Mouse (Mus musculus): ENCODE results near the gene Iglon5. TPM values are rescaled to one million over a fixed set of nuclear protein-coding genes. Genes with fewer than 3 reads are reported as not detected.

Gene Iglon5
- polyA plus RNA-seq, 1 experiment from 2014 or later = not detected

- peaks cover 42% of the 10 kb centered on the region for H3K4me1 ChIP-seq (ENCODE audit: insufficient read depth)
- ATAC-seq = no peak
- H3K4me3 ChIP-seq (ENCODE audit: low read depth, low read length) = no peak overlapping the region
- no peak overlapping the region for H3K4me2 ChIP-seq (ENCODE audit: low read depth, low read length)
- H3K36me3 ChIP-seq (replicated peaks; ENCODE audit: insufficient read depth, low read length) = peaks cover 13% of the 10 kb centered on the region
- no peak for TF ChIP-seq CTCF (IDR thresholded peaks at IDR 0.05; ENCODE audit: low read depth)
- no peak for TF ChIP-seq EP300 (IDR thresholded peaks at IDR 0.05; ENCODE audit: low read depth)
- WGBS (ENCODE audit: insufficient replicate concordance) = 71% methylated on average over 2 of the region's 3 CpGs
- no peaks in the 10 kb centered on the region for H3K27me3 ChIP-seq (ENCODE audit: insufficient read depth, low read length)
- no peak overlapping the region for H3K27ac ChIP-seq (ENCODE audit: low read depth)
- no peaks in the 10 kb centered on the region for H3K9me3 ChIP-seq (ENCODE audit: low read length)
- no peak overlapping the region for H3K9ac ChIP-seq (replicated peaks)
- DNase-seq = no peak
These were observed 41.6 kb downstream of the Iglon5 start for GRCm38 (mm10) chr7:43448246-43448645.

DNA sequence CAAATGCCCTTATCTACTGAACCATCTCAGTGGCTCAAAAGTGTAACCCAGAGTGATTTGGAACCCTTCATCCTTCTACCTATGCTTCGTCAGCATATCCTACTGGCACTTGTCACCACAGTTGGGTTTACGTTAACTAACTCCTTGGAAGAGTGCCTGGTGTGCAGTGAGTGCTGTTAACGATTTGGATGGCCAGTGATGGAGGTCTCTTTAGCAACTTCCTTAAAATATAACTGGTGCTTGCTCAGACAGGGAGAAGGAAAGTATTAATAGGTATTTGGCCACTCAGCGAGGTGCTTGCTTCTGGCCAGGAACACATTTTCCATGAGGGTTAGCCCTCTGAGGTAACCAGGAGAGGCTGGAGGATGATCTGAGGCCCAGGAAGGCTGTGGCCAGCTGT is 42.1 kb downstream of the Iglon5 start:
- no peak overlapping the region for H3K27ac ChIP-seq (ENCODE audit: low read depth)
- WGBS (ENCODE audit: insufficient replicate concordance) = 56% methylated on average over 4 of the region's 4 CpGs

DNA sequence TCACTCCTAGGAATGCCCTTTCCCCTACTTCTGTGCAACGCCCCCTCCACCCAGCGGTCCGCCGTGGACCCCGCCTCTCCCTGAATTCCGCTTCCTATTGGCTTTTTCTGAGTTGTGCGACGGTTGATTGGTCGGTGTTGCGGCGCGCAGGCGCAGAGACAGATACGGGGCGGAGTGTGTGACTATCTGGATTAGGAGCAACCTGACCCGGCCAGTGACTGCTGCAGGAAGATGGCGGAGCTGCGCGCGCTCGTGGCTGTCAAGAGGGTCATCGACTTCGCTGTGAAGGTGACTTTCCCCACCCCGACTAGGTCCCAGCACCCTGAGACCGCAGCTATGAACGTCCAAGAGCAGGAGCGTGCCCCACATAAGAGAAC is 46.0 kb downstream of the Iglon5 start, which contains the start of the genes Etfb and Gm45233:
Gene Etfb (plus strand): TSS at position 167 of the 377 bp plus-strand sequence.
Gene Gm45233 (plus strand): TSS at position 212 of the 377 bp plus-strand sequence.
- H3K36me3 ChIP-seq (replicated peaks; ENCODE audit: insufficient read depth, low read length) = 0 out of 2 replicates have a peak, but pooled peaks cover 2% of the 10 kb centered on the region
- peak within 1 kb of the TSS; percentile 64 for H3K4me3 ChIP-seq (ENCODE audit: low read depth, low read length)
- peak; percentile 93 for DNase-seq
- peak within 1 kb of the TSS; percentile 79 for H3K9ac ChIP-seq (replicated peaks)
- no peaks in the 10 kb centered on the region for H3K27me3 ChIP-seq (ENCODE audit: insufficient read depth, low read length)
- no peaks in the 10 kb centered on the region for H3K9me3 ChIP-seq (ENCODE audit: low read length)
- peaks cover 69% of the 10 kb centered on the region for H3K4me1 ChIP-seq (ENCODE audit: insufficient read depth)
- WGBS (ENCODE audit: insufficient replicate concordance) = 3% methylated on average over 27 of the region's 27 CpGs
- H3K27ac ChIP-seq (ENCODE audit: low read depth) = peak within 1 kb of the TSS; percentile 98
- peak; percentile 96 for ATAC-seq
- no peak for TF ChIP-seq CTCF (IDR thresholded peaks at IDR 0.05; ENCODE audit: low read depth)
- TF ChIP-seq EP300 (IDR thresholded peaks at IDR 0.05; ENCODE audit: low read depth) = peak; percentile 40; the same call in 1 of the 2 replicates
- peak within 1 kb of the TSS; percentile 95 for H3K4me2 ChIP-seq (ENCODE audit: low read depth, low read length)

More for the DNA sequence above, 42.1 kb downstream of the Iglon5 start:
- ATAC-seq (no peak), DNase-seq (no peak)
- Histone ChIP-seq H3K4me3 (ENCODE audit: low read depth, low read length) (no peak overlapping the region), H3K4me2 (ENCODE audit: low read depth, low read length) (no peak overlapping the region), H3K4me1 (ENCODE audit: insufficient read depth) (peaks cover 45% of the 10 kb centered on the region), H3K9ac (replicated peaks) (no peak overlapping the region), H3K27me3 (ENCODE audit: insufficient read depth, low read length) (no peaks in the 10 kb centered on the region), H3K9me3 (ENCODE audit: low read length) (no peaks in the 10 kb centered on the region), H3K36me3 (replicated peaks; ENCODE audit: insufficient read depth, low read length) (peaks cover 8% of the 10 kb centered on the region)
- TF ChIP-seq EP300 (IDR thresholded peaks at IDR 0.05; ENCODE audit: low read depth) = no peak
- no peak for TF ChIP-seq CTCF (IDR thresholded peaks at IDR 0.05; ENCODE audit: low read depth)

- Histone ChIP-seq H3K4me2 (ENCODE audit: low read depth, low read length) (peak overlapping the region; percentile 95), H3K36me3 (replicated peaks; ENCODE audit: insufficient read depth, low read length) (0 out of 2 replicates have a peak, but pooled peaks cover 2% of the 10 kb centered on the region), H3K4me3 (ENCODE audit: low read depth, low read length) (peak overlapping the region; percentile 64), H3K27me3 (ENCODE audit: insufficient read depth, low read length) (no peaks in the 10 kb centered on the region), H3K4me1 (ENCODE audit: insufficient read depth) (peaks cover 69% of the 10 kb centered on the region), H3K27ac (ENCODE audit: low read depth) (peak overlapping the region; percentile 98), H3K9ac (replicated peaks) (peak overlapping the region; percentile 79), H3K9me3 (ENCODE audit: low read length) (no peaks in the 10 kb centered on the region)
- TF ChIP-seq EP300 (IDR thresholded peaks at IDR 0.05; ENCODE audit: low read depth) (no peak), CTCF (IDR thresholded peaks at IDR 0.05; ENCODE audit: low read depth) (no peak)
- WGBS (ENCODE audit: insufficient replicate concordance) = under 1% methylated on average over 36 of the region's 36 CpGs
- ATAC-seq = peak; percentile 86
- peak; percentile 83 for DNase-seq
These were observed 46.6 kb downstream of the Iglon5 start for GRCm38 (mm10) chr7:43443126-43443916.

DNA sequence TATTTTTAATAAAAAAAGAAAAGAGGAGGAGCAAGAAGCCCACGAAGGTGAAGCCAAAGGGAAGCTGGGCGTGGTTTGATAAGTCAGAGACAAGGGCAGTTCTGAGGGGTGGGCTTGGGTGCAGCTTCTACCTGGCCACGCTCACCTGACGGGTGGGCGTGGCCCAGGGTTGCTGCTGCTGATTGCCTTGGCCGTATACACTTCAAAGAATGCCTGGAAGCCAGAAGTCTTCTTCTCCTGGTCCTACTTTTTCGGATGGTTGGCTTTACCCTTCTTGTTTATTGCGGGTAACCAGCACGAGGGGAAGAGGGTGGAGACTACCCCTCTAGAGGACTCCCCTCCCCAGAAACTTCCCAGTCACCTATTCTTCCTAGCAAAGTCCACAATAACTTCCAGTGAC is 47.2 kb downstream of the Iglon5 start:
- DNase-seq (no peak), ATAC-seq (no peak)
- no peaks in the 10 kb centered on the region for H3K9me3 ChIP-seq (ENCODE audit: low read length)
- peak overlapping the region; percentile 95 for H3K4me2 ChIP-seq (ENCODE audit: low read depth, low read length)
- H3K27me3 ChIP-seq (ENCODE audit: insufficient read depth, low read length) = no peaks in the 10 kb centered on the region
- 7% methylated on average over 9 of the region's 9 CpGs for WGBS (ENCODE audit: insufficient replicate concordance)
- H3K4me3 ChIP-seq (ENCODE audit: low read depth, low read length) = peak overlapping the region; percentile 64
- peak overlapping the region; percentile 79 for H3K9ac ChIP-seq (replicated peaks)
- no peak for TF ChIP-seq CTCF (IDR thresholded peaks at IDR 0.05; ENCODE audit: low read depth)
- no peak for TF ChIP-seq EP300 (IDR thresholded peaks at IDR 0.05; ENCODE audit: low read depth)
- H3K27ac ChIP-seq (ENCODE audit: low read depth) = peak overlapping the region; percentile 98
- H3K4me1 ChIP-seq (ENCODE audit: insufficient read depth) = peaks cover 64% of the 10 kb centered on the region
- 0 out of 2 replicates have a peak, but pooled peaks cover 2% of the 10 kb centered on the region for H3K36me3 ChIP-seq (replicated peaks; ENCODE audit: insufficient read depth, low read length)

DNA sequence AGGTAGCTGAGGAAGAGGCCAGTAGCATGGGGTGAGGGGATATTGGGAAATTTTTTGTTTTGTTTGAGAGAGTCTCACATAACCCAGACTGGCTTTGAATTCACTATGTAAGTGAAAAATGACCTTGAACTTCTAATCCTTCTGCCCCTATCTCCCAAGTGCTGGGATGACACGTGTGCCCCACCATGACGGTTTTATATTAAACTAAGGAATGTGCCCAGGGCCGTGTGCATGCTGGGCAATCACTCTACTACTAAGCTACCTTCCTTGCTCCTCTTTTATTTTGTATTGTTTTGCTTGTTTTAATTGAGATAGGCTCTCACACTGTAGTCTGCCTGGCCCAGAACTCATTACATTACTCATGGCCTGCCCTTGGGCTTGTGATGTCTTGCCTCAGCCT is 48.8 kb downstream of the Iglon5 start:
- peak overlapping the region; percentile 18; the same call in 1 of the 2 replicates for H3K27ac ChIP-seq (ENCODE audit: low read depth)
- H3K4me3 ChIP-seq (ENCODE audit: low read depth, low read length) = no peak overlapping the region
- TF ChIP-seq CTCF (IDR thresholded peaks at IDR 0.05; ENCODE audit: low read depth) (no peak), EP300 (IDR thresholded peaks at IDR 0.05; ENCODE audit: low read depth) (no peak)
- no peaks in the 10 kb centered on the region for H3K27me3 ChIP-seq (ENCODE audit: insufficient read depth, low read length)
- ATAC-seq = no peak
- no peak overlapping the region; the same call in 1 of the 2 replicates for H3K9ac ChIP-seq (replicated peaks)
- no peaks in the 10 kb centered on the region for H3K36me3 ChIP-seq (replicated peaks; ENCODE audit: insufficient read depth, low read length)
- DNase-seq = no peak
- peaks cover 52% of the 10 kb centered on the region for H3K4me1 ChIP-seq (ENCODE audit: insufficient read depth)
- no peaks in the 10 kb centered on the region for H3K9me3 ChIP-seq (ENCODE audit: low read length)
- WGBS (ENCODE audit: insufficient replicate concordance) = 67% methylated on average over 3 of the region's 3 CpGs
- H3K4me2 ChIP-seq (ENCODE audit: low read depth, low read length) = peak overlapping the region; percentile 26; the same call in 1 of the 2 replicates

All from liver, postnatal 0 days (tissue).